Mouse (Mus musculus): ENCODE measurements around the gene Bcl2l2.

Bcl2l2 gene

GRCm38 (mm10) chr14:54936831-54937160, 53.6 kb downstream of the Bcl2l2 start:
- DNase-seq (ENCODE audit: low read depth), result peak; percentile 49

GRCm38 (mm10) chr14:54937361-54938182, 54.4 kb downstream of the Bcl2l2 start:
- DNase-seq (ENCODE audit: low read depth), result no peak

All from 416B (cell line).